Mouse (Mus musculus) hindbrain, embryonic 16.5 days (tissue): ENCODE measurements around the gene Pigk. TPM values are rescaled to one million over a fixed set of nuclear protein-coding genes. Genes with fewer than 3 reads are reported as not detected.

ENCODE experiments used
- ATAC-seq: fragments of 200-750 bp; cut with Nextera tagmentation; 2 replicates; pipeline ENCODE4 v1.8.0; 2017; ENCODE audit warnings: moderate TSS enrichment, moderate library complexity
- H3K27ac ChIP-seq: fragments of 300-500 bp; sonication (generic); 2 replicates; pipeline ENCODE4 v1.5.1; 2014; ENCODE audit warnings: low read depth, mild to moderate bottlenecking, control low read depth, low read length, moderate library complexity
- H3K27me3 ChIP-seq: fragments of 300-500 bp; sonication (generic); replicated peaks from 2 replicates; pipeline ENCODE4 v1.6.1; 2014; ENCODE audit warnings: low read length; ENCODE audit not compliant: control insufficient read depth, insufficient read depth
- H3K36me3 ChIP-seq: fragments of 300-500 bp; sonication (generic); 2 replicates; pipeline ENCODE4 v1.6.1; 2014; ENCODE audit warnings: mild to moderate bottlenecking, low read length, moderate library complexity, mixed read lengths; ENCODE audit not compliant: control insufficient read depth, insufficient read depth
- H3K4me1 ChIP-seq: fragments of 300-500 bp; sonication (generic); 2 replicates; pipeline ENCODE4 v1.6.1; 2014; ENCODE audit warnings: low read depth, low read length; ENCODE audit not compliant: control insufficient read depth, insufficient read depth
- H3K4me2 ChIP-seq: fragments of 300-500 bp; sonication (generic); 2 replicates; pipeline ENCODE4 v1.6.1; 2014; ENCODE audit warnings: mild to moderate bottlenecking, low read length, control low read depth, moderate library complexity
- H3K4me3 ChIP-seq: fragments of 300-500 bp; sonication (generic); 2 replicates; pipeline ENCODE4 v1.5.1; 2014; ENCODE audit warnings: mild to moderate bottlenecking, low read length, control low read depth, moderate library complexity
- H3K9ac ChIP-seq: fragments of 300-500 bp; sonication (generic); 2 replicates; pipeline ENCODE4 v1.6.1; 2014; ENCODE audit warnings: low read depth, mild to moderate bottlenecking, control low read depth, low read length, moderate library complexity
- H3K9me3 ChIP-seq: fragments of 300-500 bp; sonication (generic); 2 replicates; pipeline ENCODE4 v1.6.1; 2014; ENCODE audit warnings: mild to moderate bottlenecking, low read length, moderate library complexity; ENCODE audit not compliant: control insufficient read depth
- WGBS: fragments of 180-500 bp; shearing (Covaris S2); extraction: QIAGEN DNeasy Blood & Tissue Kit; methylation state at CpG from one replicate; pipeline ENCODE4 v1.1.7; 2014; 5-methylcytosine and 5-hydroxymethylcytosine counted together
- polyA plus RNA-seq: library from polyadenylated mRNA; unstranded; fragments of >200 nt; fragmentation: Nextera tagmentation; extraction: Ambion mirVana; gene quantifications from 2 replicates; pipeline ENCODE4 v1.2.1, GENCODE M21; 2015

The Pigk gene
- polyA plus RNA-seq, 1 experiment from 2014 or later = 58.1 TPM

DNA sequence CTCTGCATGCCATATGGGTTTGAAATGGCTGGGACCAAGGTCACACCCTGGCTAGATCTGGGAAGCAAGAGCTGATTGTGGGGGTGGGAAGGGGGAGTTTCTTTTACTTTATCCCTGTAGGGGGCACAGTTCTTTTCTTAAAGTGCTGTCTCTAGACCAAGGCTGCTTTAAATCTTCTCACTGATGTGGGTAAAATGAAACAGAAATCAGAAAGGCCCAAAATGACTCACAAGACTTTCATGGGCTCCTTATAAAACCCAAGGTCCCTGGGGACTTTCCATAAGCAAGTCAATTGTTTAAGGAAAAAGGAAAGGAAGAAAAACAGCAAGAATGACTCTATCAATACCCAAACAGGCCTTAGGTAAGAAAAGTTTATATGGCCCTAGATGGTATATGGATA is 172.8 kb downstream of the Pigk start:
- no peaks in the 10 kb centered on the region for H3K27me3 ChIP-seq
- ATAC-seq = no peak
- no peak overlapping the region for H3K9ac ChIP-seq
- no peaks in the 10 kb centered on the region for H3K36me3 ChIP-seq
- no peak overlapping the region for H3K4me2 ChIP-seq
- peaks cover 6% of the 10 kb centered on the region for H3K4me1 ChIP-seq
- no peak overlapping the region for H3K4me3 ChIP-seq
- H3K27ac ChIP-seq = no peak overlapping the region
- H3K9me3 ChIP-seq = no peaks in the 10 kb centered on the region

DNA sequence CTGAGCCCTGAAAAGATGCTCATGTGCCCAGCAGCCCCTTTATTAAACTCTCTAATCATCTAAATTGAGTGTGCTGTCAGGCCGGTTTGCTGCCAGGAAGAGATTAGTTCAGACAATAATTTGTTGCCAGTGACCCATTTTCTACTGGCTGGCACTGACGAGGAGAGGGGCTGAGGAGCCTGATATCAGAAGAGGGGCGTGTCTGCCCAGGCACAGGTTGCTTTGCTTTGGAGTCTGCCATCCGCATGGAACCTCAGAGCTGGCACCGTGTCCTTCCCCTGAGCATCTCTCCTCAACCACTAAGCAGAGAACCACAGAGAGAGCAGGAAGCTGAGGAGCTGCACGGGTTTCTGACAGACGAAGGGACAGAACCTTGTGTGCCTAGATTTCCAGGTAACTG is 174.2 kb downstream of the Pigk start:
- H3K4me1 ChIP-seq = peaks cover 6% of the 10 kb centered on the region
- H3K27me3 ChIP-seq = no peaks in the 10 kb centered on the region
- no peaks in the 10 kb centered on the region for H3K36me3 ChIP-seq
- H3K9me3 ChIP-seq = no peaks in the 10 kb centered on the region
- WGBS = 66% methylated on average over 7 of the region's 7 CpGs
- H3K27ac ChIP-seq = no peak overlapping the region
- H3K4me3 ChIP-seq = no peak overlapping the region
- H3K9ac ChIP-seq = no peak overlapping the region
- H3K4me2 ChIP-seq = no peak overlapping the region
- ATAC-seq = no peak

DNA sequence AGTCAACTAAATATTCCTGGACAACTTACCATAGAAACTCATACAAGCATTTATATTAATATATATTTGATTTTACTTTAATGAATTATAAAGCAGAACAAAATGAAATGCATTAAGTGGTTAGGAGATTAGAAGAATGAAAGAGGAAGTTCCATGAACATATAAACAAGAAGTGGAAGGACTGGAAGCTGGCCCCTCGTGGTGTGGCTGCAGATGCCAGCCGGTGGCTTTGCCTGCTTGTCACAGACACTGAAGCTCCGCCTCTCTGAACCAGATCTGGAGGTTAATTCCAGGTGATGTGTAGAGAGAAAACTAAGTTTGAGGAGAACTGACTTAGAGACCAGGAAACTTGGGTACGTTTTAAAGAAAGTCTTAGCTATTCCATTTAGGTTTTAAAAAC is 181.0 kb downstream of the Pigk start:
- Histone ChIP-seq H3K9me3 (no peaks in the 10 kb centered on the region), H3K9ac (no peak overlapping the region), H3K4me3 (no peak overlapping the region), H3K27ac (no peak overlapping the region), H3K36me3 (no peaks in the 10 kb centered on the region), H3K27me3 (no peaks in the 10 kb centered on the region), H3K4me1 (no peaks in the 10 kb centered on the region), H3K4me2 (no peak overlapping the region)
- ATAC-seq = no peak
- WGBS = 73% methylated on average over 4 of the region's 4 CpGs

DNA sequence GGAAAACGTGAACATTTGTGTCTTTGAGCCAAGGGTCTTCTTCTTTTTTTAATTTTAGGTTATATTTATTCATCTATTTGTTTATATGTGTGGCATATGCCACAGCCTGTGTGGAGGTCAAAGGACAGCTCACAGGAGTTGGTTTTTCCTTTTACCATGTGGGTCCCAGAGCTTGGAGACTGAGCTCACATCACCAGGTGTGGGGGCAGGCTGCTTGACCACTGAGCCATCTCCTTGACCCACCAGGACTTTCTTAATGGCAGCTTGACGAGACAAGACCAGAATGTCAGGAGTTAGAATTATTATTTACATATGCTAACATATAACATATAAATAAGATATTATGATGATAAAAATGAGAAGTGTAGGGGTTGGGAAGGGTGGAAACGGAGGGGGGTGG is 182.2 kb downstream of the Pigk start:
- 78% methylated on average over 3 of the region's 3 CpGs for WGBS
- ATAC-seq = no peak

DNA sequence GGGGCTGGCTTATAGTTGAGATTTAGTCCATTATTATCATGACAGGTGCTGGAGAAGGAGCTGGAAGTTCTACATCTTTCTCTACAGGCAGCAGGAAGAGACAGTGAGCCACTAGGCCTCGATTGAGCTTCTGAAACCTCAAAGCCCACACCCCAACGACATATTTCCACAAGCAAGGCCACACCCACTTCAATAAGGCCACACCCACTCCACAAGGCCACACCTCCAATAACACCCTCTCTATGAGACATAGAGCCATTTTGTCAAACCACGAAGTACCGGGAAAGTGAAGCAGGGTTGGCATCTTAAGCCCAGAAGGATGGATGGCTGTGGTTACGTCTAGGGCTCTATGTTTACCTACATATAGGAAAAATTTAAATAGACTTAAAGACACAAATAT is 183.3 kb downstream of the Pigk start:
- Histone ChIP-seq H3K27ac (no peak overlapping the region), H3K4me3 (no peak overlapping the region), H3K36me3 (no peaks in the 10 kb centered on the region), H3K4me2 (no peak overlapping the region), H3K9ac (no peak overlapping the region), H3K9me3 (no peaks in the 10 kb centered on the region), H3K27me3 (no peaks in the 10 kb centered on the region), H3K4me1 (no peaks in the 10 kb centered on the region)
- ATAC-seq = no peak
- 87% methylated on average over 5 of the region's 5 CpGs for WGBS

More for the DNA sequence above, 182.2 kb downstream of the Pigk start:
- H3K36me3 ChIP-seq = no peaks in the 10 kb centered on the region
- no peak overlapping the region for H3K9ac ChIP-seq
- H3K9me3 ChIP-seq = no peaks in the 10 kb centered on the region
- H3K27me3 ChIP-seq = no peaks in the 10 kb centered on the region
- no peaks in the 10 kb centered on the region for H3K4me1 ChIP-seq
- H3K4me3 ChIP-seq = no peak overlapping the region
- H3K27ac ChIP-seq = no peak overlapping the region
- H3K4me2 ChIP-seq = no peak overlapping the region

DNA sequence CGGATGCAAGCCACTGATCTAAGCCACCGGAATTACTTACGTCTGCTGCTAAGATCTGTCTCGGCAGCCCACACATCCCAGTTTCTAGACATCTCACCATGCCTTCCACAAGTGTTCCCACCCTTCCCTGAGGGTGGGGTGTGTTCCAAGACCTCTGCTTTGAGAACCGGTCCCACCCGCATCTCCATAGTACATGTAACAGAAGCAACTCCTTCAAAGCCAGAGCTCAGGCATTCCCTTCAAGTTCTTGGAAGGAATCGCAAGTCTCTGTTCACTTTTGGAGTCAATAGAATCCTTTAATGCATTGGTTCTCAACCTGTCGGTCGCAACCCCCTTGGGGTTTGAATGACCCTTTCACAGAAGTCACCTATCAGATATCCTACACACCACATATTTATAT is 185.0 kb downstream of the Pigk start:
- Histone ChIP-seq H3K4me3 (no peak overlapping the region), H3K4me2 (no peak overlapping the region), H3K27ac (no peak overlapping the region), H3K9me3 (no peaks in the 10 kb centered on the region), H3K36me3 (no peaks in the 10 kb centered on the region), H3K4me1 (no peaks in the 10 kb centered on the region), H3K27me3 (no peaks in the 10 kb centered on the region), H3K9ac (no peak overlapping the region)
- 98% methylated on average over 9 of the region's 9 CpGs for WGBS
- ATAC-seq = no peak

DNA sequence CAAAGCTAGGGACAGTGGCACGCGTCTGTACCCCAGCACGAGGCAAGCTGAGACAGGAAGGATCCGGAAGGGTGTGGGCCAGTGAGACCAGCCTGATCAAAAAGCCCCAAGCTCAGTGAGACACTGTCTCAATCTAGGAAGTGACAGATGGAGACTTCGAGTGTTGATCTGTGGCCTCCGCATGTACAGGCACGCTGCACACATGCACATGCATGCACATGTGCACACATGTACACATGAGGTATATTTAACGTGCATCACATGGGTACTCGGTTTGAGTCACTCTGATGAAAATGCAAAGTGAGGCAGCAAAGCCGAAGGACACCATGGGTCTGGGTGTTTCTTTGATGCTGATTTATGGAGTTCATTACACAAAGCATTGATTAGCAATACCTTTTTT is 191.1 kb downstream of the Pigk start:
- H3K9ac ChIP-seq = no peak overlapping the region
- 94% methylated on average over 10 of the region's 10 CpGs for WGBS
- no peak for ATAC-seq
- H3K27me3 ChIP-seq = no peaks in the 10 kb centered on the region
- H3K27ac ChIP-seq = no peak overlapping the region
- no peaks in the 10 kb centered on the region for H3K36me3 ChIP-seq
- no peaks in the 10 kb centered on the region for H3K4me1 ChIP-seq
- H3K4me2 ChIP-seq = no peak overlapping the region
- no peak overlapping the region for H3K4me3 ChIP-seq
- H3K9me3 ChIP-seq = no peaks in the 10 kb centered on the region

DNA sequence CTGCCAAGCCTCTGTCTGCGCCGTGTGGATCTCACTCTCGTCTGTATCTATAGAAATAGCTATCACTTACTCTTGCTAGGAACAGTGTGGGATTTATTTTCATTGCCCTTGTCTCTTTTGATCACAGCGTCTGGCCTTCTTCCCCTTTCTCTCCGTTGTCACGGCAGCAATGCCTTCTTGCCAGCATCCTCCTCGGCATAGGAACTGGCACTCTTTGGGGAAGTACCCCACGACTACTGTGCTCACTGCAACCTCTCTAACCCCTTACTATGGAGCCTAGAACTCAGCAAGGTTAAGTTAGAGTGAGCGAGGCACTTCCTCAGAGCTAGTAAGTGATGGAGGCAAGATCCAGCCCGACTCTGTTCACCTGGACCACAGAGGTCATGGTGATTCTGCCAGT is 191.9 kb downstream of the Pigk start:
- no peaks in the 10 kb centered on the region for H3K27me3 ChIP-seq
- H3K27ac ChIP-seq = no peak overlapping the region
- no peak for ATAC-seq
- no peak overlapping the region for H3K4me3 ChIP-seq
- no peaks in the 10 kb centered on the region for H3K9me3 ChIP-seq
- no peaks in the 10 kb centered on the region for H3K36me3 ChIP-seq
- H3K9ac ChIP-seq = no peak overlapping the region
- no peak overlapping the region for H3K4me2 ChIP-seq
- H3K4me1 ChIP-seq = no peaks in the 10 kb centered on the region
- WGBS = 39% methylated on average over 10 of the region's 10 CpGs

DNA sequence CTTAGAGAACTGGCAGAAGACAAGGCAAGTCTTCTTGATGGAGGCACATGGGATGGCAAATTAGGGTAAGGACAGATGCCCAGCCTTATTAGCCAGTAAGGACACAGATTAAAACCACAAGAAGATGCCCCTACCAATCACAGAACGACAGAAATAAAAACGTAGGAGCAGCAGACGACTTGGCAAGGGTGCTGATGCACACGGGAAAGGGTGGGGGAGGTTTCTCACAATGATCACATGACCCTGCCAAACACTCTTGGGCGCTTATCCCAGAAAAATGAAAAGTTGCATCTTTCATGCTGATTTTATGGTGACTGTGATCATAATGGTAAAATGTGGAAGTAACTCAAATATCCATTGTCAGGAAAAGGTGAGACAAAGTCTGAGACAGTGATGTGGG is 193.2 kb downstream of the Pigk start:
- H3K36me3 ChIP-seq = no peaks in the 10 kb centered on the region
- H3K27me3 ChIP-seq = no peaks in the 10 kb centered on the region
- no peak for ATAC-seq
- WGBS = 69% methylated on average over 5 of the region's 5 CpGs
- no peak overlapping the region for H3K4me2 ChIP-seq
- no peak overlapping the region for H3K27ac ChIP-seq
- no peak overlapping the region for H3K4me3 ChIP-seq
- H3K9ac ChIP-seq = no peak overlapping the region
- H3K9me3 ChIP-seq = no peaks in the 10 kb centered on the region
- no peaks in the 10 kb centered on the region for H3K4me1 ChIP-seq

DNA sequence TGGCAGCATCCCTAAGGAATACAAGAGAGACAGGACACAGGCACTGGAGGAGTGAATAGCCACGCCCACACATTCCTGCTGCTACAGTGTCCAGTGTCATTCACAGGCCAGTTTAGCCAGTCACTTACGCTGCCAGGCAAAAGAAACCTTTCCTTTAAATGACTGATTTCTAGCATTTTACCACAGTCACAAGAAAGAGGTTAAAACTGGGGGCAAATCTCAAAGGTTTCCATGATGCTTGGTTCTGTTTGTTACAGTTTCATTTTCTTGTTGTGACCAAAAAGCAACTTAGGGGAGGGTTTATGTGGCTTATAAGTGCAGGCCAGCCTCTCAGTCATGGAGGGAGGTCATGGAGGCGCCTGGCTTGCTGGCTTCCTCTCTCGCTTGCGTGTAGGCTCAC is 193.8 kb downstream of the Pigk start:
- ATAC-seq = no peak
- no peak overlapping the region for H3K4me2 ChIP-seq
- no peaks in the 10 kb centered on the region for H3K4me1 ChIP-seq
- no peak overlapping the region for H3K27ac ChIP-seq
- H3K4me3 ChIP-seq = no peak overlapping the region
- H3K36me3 ChIP-seq = no peaks in the 10 kb centered on the region
- no peaks in the 10 kb centered on the region for H3K9me3 ChIP-seq
- H3K27me3 ChIP-seq = no peaks in the 10 kb centered on the region
- no peak overlapping the region for H3K9ac ChIP-seq
- 83% methylated on average over 5 of the region's 5 CpGs for WGBS
